Mouse (Mus musculus) megakaryocyte, embryonic 14.5 days (primary cell): Measurements from ENCODE around the gene Rab36.

ENCODE experiments used
- FLI1 ChIP-seq: IDR thresholded peaks from 2 replicates; pipeline ENCODE4 v1.6.1; 2012; ENCODE audit warnings: low read length, inconsistent platforms, mixed read lengths
- GATA1 ChIP-seq: IDR thresholded peaks from 3 replicates; pipeline ENCODE4 v1.6.1; 2012; ENCODE audit warnings: mixed read lengths, low read length, inconsistent platforms, borderline replicate concordance

DNA sequence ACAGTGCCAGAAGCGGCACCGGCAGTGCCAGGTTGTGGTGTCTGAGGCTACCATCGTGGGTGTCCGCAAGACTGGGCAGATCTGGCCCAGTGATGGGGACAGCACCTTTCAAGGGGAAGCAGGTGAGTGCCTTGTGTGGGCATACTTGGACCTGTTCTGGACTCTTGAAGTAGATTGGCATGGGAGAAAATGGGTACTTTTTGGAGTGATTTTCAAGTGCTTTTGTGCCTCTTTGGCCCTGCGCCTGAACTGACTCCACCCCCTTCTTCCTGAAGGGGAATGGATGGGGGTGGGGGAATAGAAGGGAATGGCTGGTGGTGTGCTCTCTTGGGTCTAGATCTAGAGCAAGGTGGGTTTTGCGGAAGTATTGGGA, 25.3 kb downstream of the Rab36 start:
- TF ChIP-seq GATA1 (no peak), FLI1 (no peak)
